ENCODE assay signal across 21 mouse cellular contexts in the genomic region with DNA sequence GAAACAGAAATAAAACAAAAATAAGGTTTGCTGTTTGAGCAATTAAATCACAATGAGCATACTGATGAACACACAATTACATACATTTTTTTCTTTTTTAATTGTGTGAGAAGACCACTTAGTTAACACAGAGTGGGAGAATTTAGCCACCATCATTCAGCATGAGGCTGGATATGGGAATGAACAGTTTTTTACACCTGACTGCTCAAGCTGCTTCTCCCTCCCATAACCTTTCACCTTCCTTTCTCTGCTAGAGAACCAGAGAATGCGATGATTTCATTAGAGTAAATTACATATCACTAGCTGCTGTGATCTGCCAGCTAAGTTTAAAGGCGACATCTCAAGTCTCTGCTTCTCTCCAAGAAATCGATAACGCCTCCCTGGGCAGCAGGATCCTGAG.
"Had no signal": no experiment of that assay in that cellular context is flagged by ENCODE, and none has a peak within 500 bp of the region (broad histone marks: within the 10 kb centered on the region; RNA-seq: fewer than 3 reads in every experiment).

No protein-coding gene starts in this region.

- H3K27me3 ChIP-seq: intestine, embryonic 15.5 days; limb, embryonic 13.5 days; liver, embryonic 12.5 days; liver, embryonic 15.5 days; lung, embryonic 15.5 days had no signal

- H3K36me3 ChIP-seq: intestine, embryonic 15.5 days; limb, embryonic 10.5 days; limb, embryonic 13.5 days; liver, embryonic 12.5 days; liver, embryonic 15.5 days; lung, embryonic 15.5 days had no signal

- H3K27ac ChIP-seq: intestine, embryonic 15.5 days; layer of hippocampus, adult 2 months; limb, embryonic 10.5 days; limb, embryonic 13.5 days; liver, embryonic 12.5 days; liver, embryonic 15.5 days; lung, embryonic 15.5 days; stomach, postnatal 0 days had no signal

- H3K9ac ChIP-seq: intestine, embryonic 15.5 days; limb, embryonic 13.5 days; liver, embryonic 12.5 days; liver, embryonic 15.5 days; lung, embryonic 15.5 days had no signal

- H3K9me3 ChIP-seq: intestine, embryonic 15.5 days; limb, embryonic 10.5 days; limb, embryonic 13.5 days; liver, embryonic 12.5 days; liver, embryonic 15.5 days; lung, embryonic 15.5 days had no signal

- DNase-seq: kidney, adult 11 months; kidney, postnatal 10 days; layer of hippocampus, adult 9-11 months; liver; lung, adult 18-20 months; lung, postnatal 10 days; lung, postnatal 4 days; midbrain, embryonic 14.5 days; right cerebral cortex, postnatal 25 days; thymus, adult 2 months; thymus, postnatal 14 days; thymus, postnatal 4 days had no signal

- ATAC-seq: intestine, embryonic 15.5 days; liver, embryonic 12.5 days had no signal

- H3K4me3 ChIP-seq: intestine, embryonic 15.5 days; layer of hippocampus, adult 2 months; limb, embryonic 10.5 days; limb, embryonic 13.5 days; liver, embryonic 12.5 days; liver, embryonic 15.5 days; lung, embryonic 15.5 days had no signal

- H3K4me1 ChIP-seq: intestine, embryonic 15.5 days; limb, embryonic 10.5 days; limb, embryonic 13.5 days; liver, embryonic 12.5 days; liver, embryonic 15.5 days; lung, embryonic 15.5 days had no signal

- H3K4me2 ChIP-seq: intestine, embryonic 15.5 days; limb, embryonic 13.5 days; liver, embryonic 12.5 days; liver, embryonic 15.5 days; lung, embryonic 15.5 days; midbrain, embryonic 11.5 days had no signal
